Mouse (Mus musculus): ENCODE measurements around the gene Gm49322. TPM values are rescaled to one million over a fixed set of nuclear protein-coding genes. Genes with fewer than 3 reads are reported as not detected.

Gm49322 gene
- total RNA-seq, 2 experiments from 2014 or later, result 2.8 to 2.9 TPM

DNA sequence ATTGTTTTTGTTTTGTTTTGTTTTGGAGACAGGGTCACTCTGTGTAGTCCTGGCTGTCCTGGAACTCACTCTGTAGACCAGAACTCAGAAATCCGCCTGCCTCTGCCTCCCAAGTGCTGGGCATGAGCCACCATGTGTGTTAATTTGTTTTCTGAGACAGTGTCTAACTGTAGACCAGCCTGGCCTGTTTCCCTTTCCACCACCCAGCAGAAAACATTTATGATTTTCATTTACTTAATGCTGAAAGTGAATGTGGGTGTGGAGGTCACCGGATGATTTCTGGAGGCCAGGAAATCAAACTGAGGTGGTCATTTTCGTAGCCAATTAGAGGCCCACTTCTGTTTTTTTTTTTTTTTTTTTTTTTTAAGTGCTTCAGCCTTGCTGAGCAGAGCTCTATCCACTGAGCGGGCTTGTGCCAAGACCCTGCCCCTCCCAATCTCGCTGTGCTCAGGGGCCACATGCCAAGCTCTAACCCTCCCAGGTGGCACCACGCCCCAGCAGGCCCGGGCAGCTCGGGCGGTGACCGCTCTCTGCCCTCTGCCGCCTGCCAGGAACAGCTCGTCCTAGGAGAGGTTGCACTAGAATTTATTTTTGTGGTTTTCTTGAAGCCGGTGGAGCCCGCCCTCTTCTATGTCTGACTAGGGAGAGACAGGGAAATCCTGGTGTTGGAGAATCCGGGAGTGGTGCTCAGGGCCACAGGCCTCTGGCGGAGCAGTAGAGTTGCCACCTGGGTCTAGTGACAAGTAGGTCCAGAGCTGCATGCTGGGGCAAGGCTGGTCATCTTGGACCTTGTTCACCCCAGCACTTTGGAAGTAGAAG is 58.6 kb downstream of the Gm49322 start:
- intact Hi-C loops (cut with DNase I), result no loop called here
- DNase-seq (ENCODE audit: low spot score in 2 of 2), result peak in 1 of 2 experiments; percentile 46

DNA sequence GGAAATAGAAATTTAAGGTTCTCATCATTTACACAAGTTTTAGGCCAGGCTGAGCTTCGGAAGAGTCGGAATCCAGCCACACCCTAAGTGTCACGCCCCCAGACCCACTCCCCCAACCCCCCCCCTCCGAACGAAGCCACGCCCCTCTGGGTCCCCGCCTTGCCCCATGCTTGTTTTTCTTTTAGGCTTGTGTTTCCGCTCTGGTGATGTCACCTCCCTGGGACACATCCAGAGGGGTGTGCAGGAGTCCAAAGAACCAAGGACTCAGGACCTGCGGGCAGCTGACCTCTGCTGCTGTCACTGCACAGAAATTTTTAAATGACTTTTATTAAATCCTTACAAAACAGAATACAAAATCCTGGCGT is 59.2 kb downstream of the Gm49322 start:
- intact Hi-C loops (cut with DNase I), result no loop called here
- DNase-seq (ENCODE audit: low spot score in 2 of 2), result no peak

Small RNA genes lying within 50 kb of the gene (microRNA-seq; reads per million reads assigned to microRNA genes)
- gene Mir6912, result 4.4 to 4.5 reads per million in 2 experiments

Other genes starting within 250 kb of the Gm49322 start
- gene Plk5, start 249.6 kb upstream of the Gm49322 start, total RNA-seq (2021), result 10 to 100 TPM; 22.6 to 24.9 TPM
- 10 to 100 TPM; 17.7 to 22.2 TPM for gene Mex3d, start 218.4 kb upstream of the Gm49322 start, total RNA-seq (2021)
- 100 to 1,000 TPM; 134 to 138 TPM for gene Mbd3, start 206.5 kb upstream of the Gm49322 start, total RNA-seq (2021)
- gene Uqcr11, start 199.2 kb upstream of the Gm49322 start, total RNA-seq (2021), result 100 to 1,000 TPM; 482 to 488 TPM
- 10 to 100 TPM; 22.6 to 25.8 TPM for gene Tcf3, start 172.4 kb upstream of the Gm49322 start, total RNA-seq (2021)
- gene Onecut3, start 111.2 kb upstream of the Gm49322 start, total RNA-seq (2021), result not detected
- under 1 TPM; 0.14 to 0.16 TPM for gene Atp8b3, start 66.9 kb upstream of the Gm49322 start, total RNA-seq (2021)
- gene Rexo1, start 44.5 kb upstream of the Gm49322 start, total RNA-seq (2021), result 10 to 100 TPM; 44.8 to 45.7 TPM
- gene Klf16, start 28.7 kb upstream of the Gm49322 start, total RNA-seq (2021), result 10 to 100 TPM; 51.8 to 55.3 TPM
- 100 to 1,000 TPM; 206 to 216 TPM for gene Abhd17a, start 15.7 kb upstream of the Gm49322 start, total RNA-seq (2021)
- 10 to 100 TPM; 40.8 to 42.2 TPM for gene Scamp4, start 3.1 kb upstream of the Gm49322 start, total RNA-seq (2021)
- 1 to 10 TPM; 3.6 to 4.5 TPM for gene Adat3, start 3.1 kb upstream of the Gm49322 start, total RNA-seq (2021)
- gene Csnk1g2, start 16.8 kb downstream of the Gm49322 start, total RNA-seq (2021), result 100 to 1,000 TPM; 222 to 247 TPM
- 10 to 100 TPM; 91.7 to 92.7 TPM for gene Btbd2, start 51.0 kb downstream of the Gm49322 start, total RNA-seq (2021)
- 10 to 100 TPM; 35.3 to 44.0 TPM for gene Mknk2, start 72.1 kb downstream of the Gm49322 start, total RNA-seq (2021)
- gene Mob3a, start 96.0 kb downstream of the Gm49322 start, total RNA-seq (2021), result 10 to 100 TPM; 13.4 to 15.8 TPM
- 10 to 100 TPM; 35.9 to 42.5 TPM for gene Izumo4, start 96.2 kb downstream of the Gm49322 start, total RNA-seq (2021)
- 100 to 1,000 TPM; 142 to 145 TPM for gene Ap3d1, start 136.2 kb downstream of the Gm49322 start, total RNA-seq (2021)
- 10 to 100 TPM; 46.5 to 56.0 TPM for gene Dot1l, start 149.2 kb downstream of the Gm49322 start, total RNA-seq (2021)
- gene Sf3a2, start 192.2 kb downstream of the Gm49322 start, total RNA-seq (2021), result 10 to 100 TPM; 43.9 to 50.3 TPM
- gene Plekhj1, start 192.6 kb downstream of the Gm49322 start, total RNA-seq (2021), result 10 to 100 TPM; 57.5 to 62.4 TPM
- gene Amh, start 199.2 kb downstream of the Gm49322 start, total RNA-seq (2021), result 1 to 10 TPM; 1.6 to 2.7 TPM
- gene Jsrp1, start 207.5 kb downstream of the Gm49322 start, total RNA-seq (2021), result 1 to 10 TPM; 4.0 to 4.5 TPM
- gene Oaz1, start 220.6 kb downstream of the Gm49322 start, total RNA-seq (2021), result 100 to 1,000 TPM; 500 to 527 TPM
- 10 to 100 TPM; 35.6 to 48.0 TPM for gene Lingo3, start 238.0 kb downstream of the Gm49322 start, total RNA-seq (2021)
- gene Lsm7, start 249.2 kb downstream of the Gm49322 start, total RNA-seq (2021), result 10 to 100 TPM; 35.9 to 47.8 TPM
- gene Sppl2b, start 249.3 kb downstream of the Gm49322 start, total RNA-seq (2021), result 10 to 100 TPM; 58.6 to 66.2 TPM